Mouse (Mus musculus) thymus, adult 2 months (tissue): ENCODE measurements around the gene Psmb6.

Experiments used
- CTCF ChIP-seq: fragments of 200-500 bp; IDR thresholded peaks from 2 replicates; pipeline ENCODE4 v1.5.1; 2012; ENCODE audit warnings: mild to moderate bottlenecking, control low read depth, low read length, moderate library complexity, borderline replicate concordance; ENCODE audit not compliant: control insufficient read depth, poor library complexity, insufficient read depth; ENCODE audit errors: extremely low read depth
- POLR2A ChIP-seq: fragments of 200-500 bp; IDR thresholded peaks from 2 replicates; pipeline ENCODE4 v1.6.1; 2012; ENCODE audit warnings: mild to moderate bottlenecking, low read length, control low read depth, moderate library complexity; ENCODE audit not compliant: control insufficient read depth, poor library complexity, insufficient read depth; ENCODE audit errors: extremely low read depth

GRCm38 (mm10) chr11:70514288-70514687 lies 10.9 kb upstream of the Psmb6 start, which contains the start of gene Vmo1:
- TF ChIP-seq CTCF, result no peak
- no peak for TF ChIP-seq POLR2A
